Mouse (Mus musculus) lung, postnatal 0 days (tissue): ENCODE results near the gene Arvcf. TPM values are rescaled to one million over a fixed set of nuclear protein-coding genes. Genes with fewer than 3 reads are reported as not detected.

Source experiments
- ATAC-seq: fragments of 200-750 bp; cut with Nextera tagmentation; 2 replicates; pipeline ENCODE4 v1.8.0; 2017; ENCODE audit warnings: moderate library complexity
- DNase-seq: peaks from one replicate; pipeline ENCODE4 v3.0.0-alpha.2; 2016; ENCODE audit warnings: low spot score
- H3K27ac ChIP-seq: fragments of 300-500 bp; sonication (generic); 2 replicates; pipeline ENCODE4 v1.5.1; 2014; ENCODE audit warnings: antibody characterized with exemption, mild to moderate bottlenecking, low read length, mixed read lengths
- H3K27me3 ChIP-seq: fragments of 300-500 bp; sonication (generic); replicated peaks from 2 replicates; pipeline ENCODE4 v1.6.1; 2014; ENCODE audit warnings: low read length, mixed read lengths; ENCODE audit not compliant: insufficient read depth
- H3K36me3 ChIP-seq: fragments of 300-500 bp; sonication (generic); 2 replicates; pipeline ENCODE4 v1.6.1; 2014; ENCODE audit warnings: low read length, mixed read lengths; ENCODE audit not compliant: insufficient read depth
- H3K4me1 ChIP-seq: fragments of 300-500 bp; sonication (generic); 2 replicates; pipeline ENCODE4 v1.6.1; 2014; ENCODE audit warnings: antibody characterized with exemption, low read depth, low read length, mixed read lengths; ENCODE audit not compliant: insufficient read depth
- H3K4me2 ChIP-seq: fragments of 300-500 bp; sonication (generic); replicated peaks from 2 replicates; pipeline ENCODE4 v1.6.1; 2014; ENCODE audit warnings: low read depth, mild to moderate bottlenecking, low read length, moderate library complexity, mixed read lengths
- H3K4me3 ChIP-seq: fragments of 300-500 bp; sonication (generic); 2 replicates; pipeline ENCODE4 v1.5.1; 2014; ENCODE audit warnings: low read depth, low read length
- H3K9ac ChIP-seq: fragments of 300-500 bp; sonication (generic); replicated peaks from 2 replicates; pipeline ENCODE4 v1.6.1; 2014; ENCODE audit warnings: low read depth, mild to moderate bottlenecking
- H3K9me3 ChIP-seq: fragments of 300-500 bp; sonication (generic); 2 replicates; pipeline ENCODE4 v1.6.1; 2016; ENCODE audit warnings: low read length, mixed read lengths
- CTCF ChIP-seq: IDR thresholded peaks from 2 replicates; pipeline ENCODE4 v1.5.1; 2016; ENCODE audit warnings: antibody characterized with exemption, mild to moderate bottlenecking
- EP300 ChIP-seq: IDR thresholded peaks from 2 replicates; pipeline ENCODE4 v1.6.1; 2016; ENCODE audit warnings: antibody characterized with exemption, mild to moderate bottlenecking, control low read depth
- WGBS: fragments of 180-500 bp; shearing (Covaris S2); extraction: QIAGEN DNeasy Blood & Tissue Kit; methylation state at CpG from one replicate; pipeline ENCODE4 v1.1.7; 2014; 5-methylcytosine and 5-hydroxymethylcytosine counted together
- polyA plus RNA-seq: library from polyadenylated mRNA; unstranded; fragments of >200 nt; fragmentation: Nextera tagmentation; extraction: Ambion mirVana; gene quantifications from 2 replicates; pipeline ENCODE4 v1.2.1, GENCODE M21; 2015

Gene Arvcf
- polyA plus RNA-seq, 1 experiment from 2014 or later, result 14.6 TPM

DNA sequence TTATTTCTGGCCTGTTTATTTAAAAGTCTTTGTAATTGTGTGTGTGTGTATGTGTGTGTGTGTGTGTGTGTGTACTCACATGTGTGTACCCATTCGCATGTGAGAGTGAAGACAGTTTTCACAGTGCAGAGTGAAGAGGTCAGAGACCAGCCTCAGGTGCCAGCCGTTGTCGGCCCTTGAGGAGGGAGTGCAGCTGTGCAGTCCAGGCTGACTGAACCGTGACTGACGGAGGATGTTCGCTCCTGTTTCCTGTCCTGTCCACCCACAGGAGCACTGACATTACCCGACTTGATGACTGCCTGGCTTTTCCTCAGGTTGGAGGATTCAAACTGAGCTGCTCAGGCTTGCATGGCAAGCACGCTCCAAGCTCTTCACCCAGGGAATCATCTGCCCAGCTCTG, 15.0 kb downstream of the Arvcf start:
- H3K9ac ChIP-seq, result no peak overlapping the region
- H3K27ac ChIP-seq, result no peak overlapping the region
- H3K4me3 ChIP-seq, result no peak overlapping the region
- WGBS, result 72% methylated on average over 8 of the region's 8 CpGs
- TF ChIP-seq EP300 (no peak), CTCF (no peak)
- no peaks in the 10 kb centered on the region for H3K36me3 ChIP-seq
- no peak for DNase-seq
- no peaks in the 10 kb centered on the region for H3K9me3 ChIP-seq
- no peak for ATAC-seq
- no peaks in the 10 kb centered on the region for H3K4me1 ChIP-seq
- H3K4me2 ChIP-seq, result no peak overlapping the region
- H3K27me3 ChIP-seq, result no peaks in the 10 kb centered on the region

- DNase-seq (no peak), ATAC-seq (no peak)
- no peak overlapping the region for H3K27ac ChIP-seq
- no peak overlapping the region for H3K4me3 ChIP-seq
- H3K4me1 ChIP-seq, result no peaks in the 10 kb centered on the region
- no peak for TF ChIP-seq EP300
- no peaks in the 10 kb centered on the region for H3K27me3 ChIP-seq
- no peaks in the 10 kb centered on the region for H3K36me3 ChIP-seq
- H3K9ac ChIP-seq, result no peak overlapping the region
- no peaks in the 10 kb centered on the region for H3K9me3 ChIP-seq
- no peak overlapping the region for H3K4me2 ChIP-seq
- WGBS, result 71% methylated on average over 4 of the region's 4 CpGs
Measured at GRCm38 (mm10) chr16:18366849-18367248, 18.9 kb downstream of the Arvcf start.

- no peak overlapping the region for H3K9ac ChIP-seq
- H3K4me2 ChIP-seq, result no peak overlapping the region
- no peaks in the 10 kb centered on the region for H3K36me3 ChIP-seq
- DNase-seq, result no peak
- H3K27me3 ChIP-seq, result no peaks in the 10 kb centered on the region
- no peak for TF ChIP-seq CTCF
- no peak for TF ChIP-seq EP300
- no peak overlapping the region for H3K4me3 ChIP-seq
- H3K4me1 ChIP-seq, result no peaks in the 10 kb centered on the region
- no peak for ATAC-seq
- WGBS, result 88% methylated on average over 3 of the region's 3 CpGs
- no peaks in the 10 kb centered on the region for H3K9me3 ChIP-seq
- no peak overlapping the region for H3K27ac ChIP-seq
Measured at GRCm38 (mm10) chr16:18370197-18370596, 22.2 kb downstream of the Arvcf start.

- 93% methylated on average over 4 of the region's 4 CpGs for WGBS
- TF ChIP-seq CTCF, result no peak
- no peak for TF ChIP-seq EP300
Measured at GRCm38 (mm10) chr16:18373632-18374031, 25.6 kb downstream of the Arvcf start.

GRCm38 (mm10) chr16:18376297-18376954, 28.4 kb downstream of the Arvcf start:
- TF ChIP-seq CTCF, result no peak
- no peak for TF ChIP-seq EP300

More at GRCm38 (mm10) chr16:18373632-18374031, 25.6 kb downstream of the Arvcf start:
- H3K36me3 ChIP-seq, result no peaks in the 10 kb centered on the region
- no peak overlapping the region for H3K4me2 ChIP-seq
- no peak overlapping the region for H3K27ac ChIP-seq
- DNase-seq (no peak), ATAC-seq (no peak)
- H3K4me3 ChIP-seq, result no peak overlapping the region
- H3K9me3 ChIP-seq, result no peaks in the 10 kb centered on the region
- H3K9ac ChIP-seq, result no peak overlapping the region
- no peaks in the 10 kb centered on the region for H3K4me1 ChIP-seq
- no peaks in the 10 kb centered on the region for H3K27me3 ChIP-seq

DNA sequence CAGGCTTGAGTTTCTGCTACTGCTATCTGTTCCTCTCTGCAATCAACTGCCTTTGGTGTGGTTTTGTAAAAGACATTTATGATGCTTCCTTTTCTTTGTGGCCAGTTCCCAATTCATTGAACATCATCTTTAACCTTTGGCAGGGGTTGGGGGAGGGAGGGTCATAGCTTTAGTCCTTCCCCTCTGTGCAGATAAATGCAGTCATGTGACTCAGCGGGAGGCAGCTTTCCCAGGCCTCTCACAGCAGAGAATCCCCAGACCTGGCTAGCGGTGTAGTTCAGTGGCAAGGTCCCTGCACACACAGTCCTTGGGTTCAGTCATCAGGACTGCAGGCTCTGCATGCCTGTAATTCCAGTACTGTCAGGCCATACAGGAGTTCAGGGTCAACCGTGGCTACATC, 29.2 kb downstream of the Arvcf start:
- H3K27ac ChIP-seq, result no peak overlapping the region
- H3K4me2 ChIP-seq, result no peak overlapping the region
- no peak overlapping the region for H3K9ac ChIP-seq
- 47% methylated on average over 3 of the region's 3 CpGs for WGBS
- no peaks in the 10 kb centered on the region for H3K36me3 ChIP-seq
- no peaks in the 10 kb centered on the region for H3K27me3 ChIP-seq
- no peak for ATAC-seq
- no peaks in the 10 kb centered on the region for H3K4me1 ChIP-seq
- H3K9me3 ChIP-seq, result no peaks in the 10 kb centered on the region
- no peak overlapping the region for H3K4me3 ChIP-seq
- no peak for DNase-seq
- no peak for TF ChIP-seq CTCF
- no peak for TF ChIP-seq EP300

More at GRCm38 (mm10) chr16:18376297-18376954, 28.4 kb downstream of the Arvcf start:
- DNase-seq (no peak), ATAC-seq (no peak)
- Histone ChIP-seq H3K4me3 (no peak overlapping the region), H3K27me3 (no peaks in the 10 kb centered on the region), H3K27ac (no peak overlapping the region), H3K9ac (no peak overlapping the region), H3K4me1 (no peaks in the 10 kb centered on the region), H3K9me3 (no peaks in the 10 kb centered on the region), H3K4me2 (no peak overlapping the region), H3K36me3 (no peaks in the 10 kb centered on the region)
- WGBS, result 77% methylated on average over 6 of the region's 7 CpGs
